Mouse (Mus musculus) thymus, adult 2 months (tissue): ENCODE measurements around the gene Tbc1d30. TPM values are rescaled to one million over a fixed set of nuclear protein-coding genes. Genes with fewer than 3 reads are reported as not detected.

Experiments used
- DNase-seq: peaks from one replicate; pipeline ENCODE4 v3.0.0; 2021
- H3K27ac ChIP-seq: fragments of 200-500 bp; 2 replicates; pipeline ENCODE4 v1.5.1; 2012; ENCODE audit warnings: low read length, control low read depth; ENCODE audit not compliant: control insufficient read depth, insufficient read depth
- H3K27me3 ChIP-seq: fragments of 200-500 bp; 2 replicates; pipeline ENCODE4 v1.6.1; 2012; ENCODE audit warnings: mild to moderate bottlenecking, low read length, moderate library complexity, mixed read lengths; ENCODE audit not compliant: control insufficient read depth, insufficient read depth
- H3K36me3 ChIP-seq: fragments of 200-500 bp; 2 replicates; pipeline ENCODE4 v1.6.1; 2012; ENCODE audit warnings: mild to moderate bottlenecking, low read length, moderate library complexity; ENCODE audit not compliant: control insufficient read depth, insufficient read depth
- H3K4me1 ChIP-seq: fragments of 200-500 bp; replicated peaks from 2 replicates; pipeline ENCODE4 v1.6.1; 2012; ENCODE audit warnings: low read length; ENCODE audit not compliant: control insufficient read depth, insufficient read depth
- H3K4me3 ChIP-seq: fragments of 200-500 bp; 2 replicates; pipeline ENCODE4 v1.5.1; 2012; ENCODE audit warnings: mild to moderate bottlenecking, low read length, control low read depth, moderate library complexity; ENCODE audit not compliant: control insufficient read depth, insufficient read depth
- CTCF ChIP-seq: fragments of 200-500 bp; IDR thresholded peaks from 2 replicates; pipeline ENCODE4 v1.5.1; 2012; ENCODE audit warnings: mild to moderate bottlenecking, control low read depth, low read length, moderate library complexity, borderline replicate concordance; ENCODE audit not compliant: control insufficient read depth, poor library complexity, insufficient read depth; ENCODE audit errors: extremely low read depth
- POLR2A ChIP-seq: fragments of 200-500 bp; IDR thresholded peaks from 2 replicates; pipeline ENCODE4 v1.6.1; 2012; ENCODE audit warnings: mild to moderate bottlenecking, low read length, control low read depth, moderate library complexity; ENCODE audit not compliant: control insufficient read depth, poor library complexity, insufficient read depth; ENCODE audit errors: extremely low read depth
- WGBS: fragments of 180-500 bp; shearing (Covaris S2); methylation state at CpG from one replicate; pipeline ENCODE4 v1.1.7; 2018; 5-methylcytosine and 5-hydroxymethylcytosine counted together
- polyA plus RNA-seq: library from polyadenylated mRNA; depleted of rRNA; stranded (reverse); fragments of >200 nt; gene quantifications from 2 replicates; pipeline ENCODE4 v1.2.3, GENCODE M21; 2012; rRNA removed

Gene Tbc1d30
- polyA plus RNA-seq, 1 experiment, result 0.51 TPM

DNA sequence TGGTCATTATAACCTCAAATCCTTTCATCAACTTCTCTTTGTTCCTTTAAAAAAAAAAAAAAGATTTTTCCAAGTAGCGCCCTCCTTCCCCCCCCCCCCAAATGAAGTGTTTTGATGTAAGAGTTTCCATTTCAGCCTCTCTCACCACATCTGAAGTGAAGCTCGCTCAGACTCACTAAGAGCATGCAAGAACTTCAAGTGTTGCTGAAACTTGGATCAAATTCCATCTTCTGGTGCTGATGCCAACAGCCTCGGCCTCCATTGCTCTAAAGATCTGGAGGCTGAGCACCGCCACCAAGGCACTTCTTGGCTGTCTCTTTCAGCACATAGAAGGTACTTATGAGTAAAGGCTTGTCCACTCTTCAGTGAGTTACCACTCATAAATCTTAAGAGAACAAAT lies 128.2 kb downstream of the Tbc1d30 start:
- DNase-seq, result no peak
- WGBS, result 79% methylated on average over 4 of the region's 4 CpGs
- TF ChIP-seq POLR2A (no peak), CTCF (no peak)
- H3K27me3 ChIP-seq, result no peaks in the 10 kb centered on the region
- H3K27ac ChIP-seq, result no peak overlapping the region
- H3K4me3 ChIP-seq, result no peak overlapping the region
- H3K36me3 ChIP-seq, result no peaks in the 10 kb centered on the region
- no peaks in the 10 kb centered on the region for H3K4me1 ChIP-seq

DNA sequence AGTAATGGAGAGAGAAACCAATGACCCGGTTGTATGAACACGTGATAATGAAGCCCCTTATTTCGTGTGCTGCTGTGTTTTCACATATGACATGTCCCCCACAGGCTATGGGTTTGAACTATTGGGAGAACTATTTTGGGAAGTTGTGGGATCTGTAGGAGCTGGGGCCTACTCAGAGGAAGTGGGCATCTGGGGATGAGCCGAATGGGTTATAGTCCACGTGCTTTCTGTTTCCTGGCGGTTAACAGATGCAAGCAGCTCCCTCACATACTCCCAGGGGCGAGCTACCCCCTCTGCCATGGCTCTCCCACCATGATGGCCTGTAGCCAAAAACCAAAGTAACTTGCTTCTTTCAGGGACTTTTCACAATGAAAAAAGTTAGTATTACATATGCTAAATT lies 132.5 kb downstream of the Tbc1d30 start:
- 45% methylated on average over 7 of the region's 7 CpGs for WGBS
- no peaks in the 10 kb centered on the region for H3K27me3 ChIP-seq
- DNase-seq, result no peak
- H3K4me1 ChIP-seq, result no peaks in the 10 kb centered on the region
- no peak overlapping the region for H3K27ac ChIP-seq
- H3K36me3 ChIP-seq, result no peaks in the 10 kb centered on the region
- H3K4me3 ChIP-seq, result no peak overlapping the region
- no peak for TF ChIP-seq CTCF
- TF ChIP-seq POLR2A, result no peak

- H3K4me1 ChIP-seq, result no peaks in the 10 kb centered on the region
- no peak overlapping the region for H3K27ac ChIP-seq
- WGBS, result 97% methylated on average over 3 of the region's 3 CpGs
- no peak for DNase-seq
- TF ChIP-seq CTCF (no peak), POLR2A (no peak)
- H3K27me3 ChIP-seq, result no peaks in the 10 kb centered on the region
- H3K36me3 ChIP-seq, result no peaks in the 10 kb centered on the region
- no peak overlapping the region for H3K4me3 ChIP-seq
Observed at GRCm38 (mm10) chr10:121216804-121217203, 134.3 kb downstream of the Tbc1d30 start.

Other genes starting within 250 kb of the Tbc1d30 start
- 72.1 and 123 TPM in 2 replicates for gene Gns, start 13.8 kb upstream of the Tbc1d30 start, polyA plus RNA-seq
- gene Rassf3, start 125.1 kb upstream of the Tbc1d30 start, polyA plus RNA-seq, result 12.9 and 15.5 TPM in 2 replicates
- gene Tbk1, start 235.5 kb upstream of the Tbc1d30 start, polyA plus RNA-seq, result 16.4 and 19.6 TPM in 2 replicates